Mouse (Mus musculus) A20 (cell line): ENCODE data around the gene Eif4a1.
"Not testable (repeated sequence)": the region's sequence is repeated elsewhere in the genome, so short reads cannot be mapped to it uniquely, and the experiment has no call there.

ENCODE experiments used
- DNase-seq: peaks from one replicate; pipeline ENCODE4 v3.0.0-alpha.2; 2011; ENCODE audit warnings: low read depth, low spot score

Gene Eif4a1

DNA sequence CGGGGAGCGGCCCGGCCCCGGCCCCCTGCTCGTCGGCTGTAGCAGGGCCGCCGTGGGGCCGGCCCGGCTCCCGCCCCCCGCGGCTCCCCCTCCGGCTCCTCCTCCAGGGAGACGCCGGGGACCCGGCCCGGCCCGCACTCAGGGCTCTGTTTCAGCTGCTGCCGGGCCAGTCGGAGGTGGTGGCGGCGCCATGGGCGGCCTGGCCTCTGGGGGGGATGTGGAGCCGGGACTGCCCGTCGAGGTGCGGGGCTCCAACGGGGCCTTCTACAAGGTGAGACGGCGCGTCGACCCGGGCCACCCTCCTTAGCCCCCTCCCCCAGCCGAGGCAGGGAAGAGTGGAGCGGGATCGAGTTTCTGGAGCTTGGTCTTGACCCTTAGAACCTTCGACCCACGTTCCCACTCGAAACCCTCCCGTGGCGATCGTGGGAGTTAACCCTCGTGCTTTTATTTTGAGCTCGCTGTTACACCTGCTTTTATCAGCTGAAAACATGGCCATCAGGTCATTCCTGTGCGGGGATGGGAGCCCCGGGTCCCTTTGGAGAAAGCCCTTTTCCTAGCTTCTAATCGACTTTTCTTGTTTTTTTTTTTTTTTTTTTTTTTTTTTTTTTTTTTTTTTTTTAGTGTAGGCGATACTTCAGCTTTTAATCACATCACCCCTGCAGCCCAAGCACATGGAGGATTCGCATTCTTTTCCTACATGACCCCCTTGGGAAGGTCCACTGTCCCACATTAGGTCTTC lies 38.9 kb downstream of the Eif4a1 start:
- peak; percentile 57 for DNase-seq

DNA sequence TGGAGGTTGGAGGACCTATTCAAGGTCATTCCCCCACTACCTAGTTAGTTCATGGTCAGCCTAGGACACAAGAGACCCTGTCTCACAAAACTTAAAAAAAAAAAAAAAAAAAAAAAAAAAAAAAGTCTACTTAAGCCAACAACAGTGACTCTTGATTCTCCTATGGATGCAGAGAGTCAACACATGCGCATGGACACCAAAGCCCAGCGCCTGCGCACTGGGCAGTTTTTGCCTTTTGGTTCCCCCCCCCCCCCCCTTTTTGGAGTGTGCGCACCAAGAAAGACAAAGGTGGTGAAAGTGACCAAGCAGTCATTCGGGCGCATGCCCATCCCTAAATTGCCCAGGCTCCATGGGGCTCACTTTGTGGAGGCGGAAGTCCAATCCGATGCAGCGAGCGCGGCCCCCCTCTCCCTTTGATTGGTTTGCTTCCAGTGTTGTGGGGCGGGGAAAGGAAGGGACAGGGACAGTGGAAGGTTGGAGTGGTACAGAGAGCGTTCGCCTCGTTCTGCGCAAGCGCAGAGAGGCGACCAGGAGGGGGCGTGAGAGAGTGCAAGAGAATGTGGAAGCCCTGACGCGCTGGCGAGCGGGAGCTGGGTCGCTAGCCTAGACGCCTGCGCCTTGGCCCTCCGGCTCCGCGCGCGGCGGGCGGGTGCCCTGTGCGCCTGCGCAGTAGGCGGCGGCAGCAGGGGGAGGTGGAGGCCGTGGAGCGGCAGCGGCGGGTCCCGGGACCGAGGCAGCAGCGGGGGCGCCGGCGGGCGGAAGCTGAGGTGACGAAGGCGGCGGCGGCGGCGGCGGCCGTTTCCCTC lies 39.7 kb downstream of the Eif4a1 start, which contains the start of gene Fxr2:
Gene Fxr2 (plus strand): TSS at position 707 of the 806 bp plus-strand sequence.
- DNase-seq, result peak; percentile 97

- peak; percentile 56 for DNase-seq
Observed at GRCm38 (mm10) chr11:69629802-69630201, 42.4 kb downstream of the Eif4a1 start.

DNA sequence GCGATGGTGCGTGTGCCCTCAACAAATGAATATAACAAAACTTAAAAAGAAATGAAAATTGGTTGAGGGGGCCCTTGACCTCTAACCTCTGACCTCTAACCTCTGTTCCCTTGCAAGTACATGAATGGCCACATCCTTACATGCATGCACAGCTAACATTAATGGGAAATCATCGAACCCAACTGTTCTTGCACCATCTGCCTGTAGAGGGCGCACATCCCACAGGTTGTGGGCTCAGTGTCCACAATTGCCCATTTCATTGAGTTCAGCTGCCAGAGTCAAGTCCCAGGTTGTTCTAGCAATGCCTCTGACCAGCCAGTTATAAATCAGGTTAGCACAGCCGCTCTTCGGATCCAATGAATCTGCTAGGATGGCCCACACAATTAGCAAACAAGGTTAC lies 43.9 kb downstream of the Eif4a1 start:
- peak; percentile 78 for DNase-seq

- not testable (repeated sequence) for DNase-seq
Observed at GRCm38 (mm10) chr11:69624339-69624738, 47.9 kb downstream of the Eif4a1 start.

GRCm38 (mm10) chr11:69623006-69623405 lies 49.2 kb downstream of the Eif4a1 start:
- no peak for DNase-seq

GRCm38 (mm10) chr11:69622406-69622805 lies 49.8 kb downstream of the Eif4a1 start:
- DNase-seq, result no peak

- DNase-seq, result peak; percentile 58
Observed at GRCm38 (mm10) chr11:69621571-69622268, 50.5 kb downstream of the Eif4a1 start, which contains the start of gene Sat2. Gene Sat2, plus strand, starts transcription at chr11:69622024.

GRCm38 (mm10) chr11:69620394-69621081 lies 51.7 kb downstream of the Eif4a1 start:
- DNase-seq, result no peak

DNA sequence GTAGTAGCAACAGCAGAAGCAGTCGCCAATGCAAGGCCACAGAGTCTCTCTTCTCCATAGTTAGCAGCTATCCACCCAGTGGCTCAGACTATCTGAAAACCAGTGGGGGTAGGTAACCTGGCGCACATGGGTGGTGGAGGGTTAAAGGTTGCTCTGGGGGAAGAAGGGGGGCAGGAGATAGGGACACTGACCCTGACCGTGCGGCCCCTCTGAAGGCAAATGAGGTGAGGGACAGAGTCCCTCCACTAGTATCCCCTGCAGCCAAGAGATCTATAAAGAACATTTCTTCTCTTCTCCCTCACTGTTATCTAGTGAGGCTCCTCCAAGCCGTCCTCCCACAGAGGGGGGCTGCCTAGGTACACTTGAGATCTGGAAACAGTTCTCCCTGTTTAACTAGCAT lies 54.4 kb downstream of the Eif4a1 start, which contains the start of gene Shbg:
Gene Shbg (minus strand): TSS at position 101 of the 400 bp plus-strand sequence.
- no peak for DNase-seq
